Mouse (Mus musculus): ENCODE measurements around the gene Mief2. TPM values are rescaled to one million over a fixed set of nuclear protein-coding genes. Genes with fewer than 3 reads are reported as not detected.
A peak's percentile ranks its signal among the peaks of the same experiment; 100 is the strongest.

Mief2 gene
- polyA plus RNA-seq, 1 experiment from 2014 or later, result 13.2 TPM

DNA sequence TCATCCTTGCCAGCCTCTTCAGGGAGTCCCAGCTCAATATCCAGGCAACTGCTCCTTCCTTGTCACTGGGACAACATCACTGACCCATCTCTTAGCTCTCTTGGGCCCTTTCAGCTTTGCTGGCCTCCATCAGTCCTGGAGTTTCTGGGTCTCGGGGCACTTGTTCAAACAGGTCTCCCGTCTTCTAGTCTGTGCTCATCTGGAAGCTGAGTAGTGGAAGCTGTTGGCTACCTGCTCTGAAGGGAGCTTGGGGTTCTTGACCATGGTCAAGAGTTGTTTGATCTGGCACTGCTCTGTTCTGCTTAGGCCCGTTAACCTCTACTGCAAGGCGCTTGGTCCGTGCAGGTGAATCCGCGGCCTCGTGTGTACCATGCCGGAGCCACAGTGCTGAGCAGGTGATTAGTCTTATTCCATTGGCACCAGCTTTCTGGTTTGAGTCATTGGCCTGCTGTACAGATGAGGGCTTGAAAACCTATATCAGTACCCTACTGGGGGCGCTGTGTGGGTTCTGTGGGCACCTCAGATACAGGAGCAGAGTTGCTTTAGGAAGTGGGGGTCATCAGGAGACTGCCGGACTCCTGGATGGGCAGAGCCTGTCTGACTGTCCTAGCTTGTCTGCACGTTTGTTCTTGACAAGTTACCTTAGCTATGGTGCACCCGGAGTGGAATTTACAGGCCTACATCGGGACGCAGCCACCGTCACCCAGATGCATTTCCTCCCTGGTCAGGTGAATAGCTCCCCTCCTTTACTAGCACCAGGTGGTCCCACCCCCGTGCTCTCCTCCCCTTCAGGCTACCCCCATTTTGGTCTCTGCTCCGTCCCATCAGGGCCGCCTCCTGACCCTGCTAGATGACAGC, 23.9 kb upstream of the Mief2 start:
- no peaks in the 10 kb centered on the region for H3K9me3 ChIP-seq (replicated peaks; ENCODE audit: control insufficient read depth, low read length)
- peaks cover 13% of the 10 kb centered on the region for H3K36me3 ChIP-seq (ENCODE audit: control insufficient read depth, insufficient read depth, low read length)
- H3K4me3 ChIP-seq (replicated peaks; ENCODE audit: low read length), result no peak overlapping the region
- no peaks in the 10 kb centered on the region for H3K27me3 ChIP-seq (ENCODE audit: control insufficient read depth, insufficient read depth, low read length)
- H3K27ac ChIP-seq (ENCODE audit: low read length), result no peak overlapping the region
- ATAC-seq (ENCODE audit: insufficient read depth, low FRiP score), result no peak
- 94% methylated on average over 19 of the region's 19 CpGs for WGBS
- no peak overlapping the region for H3K4me2 ChIP-seq (ENCODE audit: low read depth, low read length)
- H3K9ac ChIP-seq (ENCODE audit: low read length), result no peak overlapping the region
- peaks cover 16% of the 10 kb centered on the region for H3K4me1 ChIP-seq (ENCODE audit: control insufficient read depth, insufficient read depth, low read length)

DNA sequence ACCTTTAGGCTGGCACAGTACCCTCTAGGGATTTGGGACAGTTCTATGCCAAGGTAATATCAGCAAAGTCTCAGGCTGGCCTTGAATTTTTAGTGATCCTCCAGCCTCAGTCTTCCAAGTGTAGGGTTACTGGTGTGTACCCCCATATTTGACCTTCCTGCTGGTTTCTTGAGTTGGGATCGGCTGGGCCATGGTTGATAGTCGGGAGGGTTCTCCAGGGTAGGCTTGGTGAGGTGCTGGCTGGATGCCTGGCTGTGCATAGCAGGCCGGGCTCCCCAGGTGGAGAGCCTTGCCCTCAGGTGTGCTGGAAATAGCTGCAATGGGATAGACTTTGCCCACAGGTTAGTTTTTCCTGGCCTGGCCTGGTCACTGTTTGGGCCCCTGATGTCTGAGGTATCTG, 22.9 kb upstream of the Mief2 start:
- no peaks in the 10 kb centered on the region for H3K9me3 ChIP-seq (replicated peaks; ENCODE audit: control insufficient read depth, low read length)
- 82% methylated on average over 3 of the region's 3 CpGs for WGBS
- no peak for ATAC-seq (ENCODE audit: insufficient read depth, low FRiP score)
- H3K9ac ChIP-seq (ENCODE audit: low read length), result no peak overlapping the region
- H3K4me3 ChIP-seq (replicated peaks; ENCODE audit: low read length), result no peak overlapping the region
- no peaks in the 10 kb centered on the region for H3K27me3 ChIP-seq (ENCODE audit: control insufficient read depth, insufficient read depth, low read length)
- no peak overlapping the region for H3K4me2 ChIP-seq (ENCODE audit: low read depth, low read length)
- peaks cover 20% of the 10 kb centered on the region for H3K36me3 ChIP-seq (ENCODE audit: control insufficient read depth, insufficient read depth, low read length)
- H3K27ac ChIP-seq (ENCODE audit: low read length), result no peak overlapping the region
- H3K4me1 ChIP-seq (ENCODE audit: control insufficient read depth, insufficient read depth, low read length), result peaks cover 15% of the 10 kb centered on the region

DNA sequence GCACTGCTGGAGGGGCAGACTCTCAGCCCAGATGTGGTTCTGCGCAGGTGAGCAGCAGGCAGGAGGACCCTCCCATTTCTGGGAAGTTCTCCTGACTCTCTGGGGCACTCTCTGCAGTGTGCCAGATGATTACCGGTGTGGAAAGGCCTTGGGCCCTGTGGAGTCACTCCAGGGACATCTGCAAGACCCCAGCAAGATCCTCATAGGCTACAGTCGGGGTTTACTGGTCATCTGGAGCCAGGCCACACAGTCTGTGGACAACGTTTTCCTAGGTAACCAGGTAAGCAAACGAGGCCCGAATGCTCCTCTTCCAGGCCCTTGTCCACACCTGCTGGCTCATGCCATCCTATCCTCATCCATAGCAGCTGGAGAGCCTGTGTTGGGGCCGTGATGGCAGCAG, 22.1 kb upstream of the Mief2 start:
- no peak overlapping the region for H3K27ac ChIP-seq (ENCODE audit: low read length)
- peaks cover 20% of the 10 kb centered on the region for H3K36me3 ChIP-seq (ENCODE audit: control insufficient read depth, insufficient read depth, low read length)
- no peak overlapping the region for H3K4me3 ChIP-seq (replicated peaks; ENCODE audit: low read length)
- WGBS, result 91% methylated on average over 7 of the region's 7 CpGs
- H3K9ac ChIP-seq (ENCODE audit: low read length), result no peak overlapping the region
- no peak overlapping the region for H3K4me2 ChIP-seq (ENCODE audit: low read depth, low read length)
- H3K27me3 ChIP-seq (ENCODE audit: control insufficient read depth, insufficient read depth, low read length), result no peaks in the 10 kb centered on the region
- H3K4me1 ChIP-seq (ENCODE audit: control insufficient read depth, insufficient read depth, low read length), result peaks cover 7% of the 10 kb centered on the region
- ATAC-seq (ENCODE audit: insufficient read depth, low FRiP score), result no peak
- H3K9me3 ChIP-seq (replicated peaks; ENCODE audit: control insufficient read depth, low read length), result no peaks in the 10 kb centered on the region

- WGBS, result 84% methylated on average over 14 of the region's 14 CpGs
- no peak overlapping the region for H3K4me3 ChIP-seq (replicated peaks; ENCODE audit: low read length)
- no peak for ATAC-seq (ENCODE audit: insufficient read depth, low FRiP score)
- H3K27me3 ChIP-seq (ENCODE audit: control insufficient read depth, insufficient read depth, low read length), result no peaks in the 10 kb centered on the region
- H3K27ac ChIP-seq (ENCODE audit: low read length), result peak overlapping the region; percentile 50; the same call in 1 of the 2 replicates
- peaks cover 5% of the 10 kb centered on the region; the same call in 1 of the 2 replicates for H3K4me1 ChIP-seq (ENCODE audit: control insufficient read depth, insufficient read depth, low read length)
- peaks cover 21% of the 10 kb centered on the region for H3K36me3 ChIP-seq (ENCODE audit: control insufficient read depth, insufficient read depth, low read length)
- no peaks in the 10 kb centered on the region for H3K9me3 ChIP-seq (replicated peaks; ENCODE audit: control insufficient read depth, low read length)
- no peak overlapping the region for H3K4me2 ChIP-seq (ENCODE audit: low read depth, low read length)
- H3K9ac ChIP-seq (ENCODE audit: low read length), result peak overlapping the region; percentile 43
Observed at GRCm38 (mm10) chr11:60706696-60707480, 21.3 kb upstream of the Mief2 start.

DNA sequence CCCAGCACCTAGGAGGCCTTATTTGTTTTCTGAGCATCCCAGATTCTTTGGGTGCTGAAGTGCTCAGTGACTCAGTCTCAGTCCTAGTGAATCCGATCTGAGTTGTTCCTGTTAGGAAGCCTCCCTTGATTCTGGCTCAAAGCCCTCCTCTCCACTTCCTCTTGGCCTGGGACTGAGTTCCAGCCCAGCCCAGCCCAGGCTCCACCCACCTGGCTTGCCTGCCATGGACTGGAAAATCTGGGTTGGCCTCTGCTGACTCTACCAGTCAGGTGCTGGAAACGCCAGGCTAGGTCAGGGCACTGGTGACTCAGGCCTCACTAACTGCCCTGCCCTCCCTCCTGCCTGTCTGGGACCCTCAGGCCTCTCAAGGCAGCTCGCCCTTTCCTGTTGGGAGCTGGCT, 20.5 kb upstream of the Mief2 start:
- Histone ChIP-seq H3K4me3 (replicated peaks; ENCODE audit: low read length) (no peak overlapping the region), H3K9me3 (replicated peaks; ENCODE audit: control insufficient read depth, low read length) (no peaks in the 10 kb centered on the region), H3K36me3 (ENCODE audit: control insufficient read depth, insufficient read depth, low read length) (peaks cover 27% of the 10 kb centered on the region), H3K4me2 (ENCODE audit: low read depth, low read length) (no peak overlapping the region), H3K27me3 (ENCODE audit: control insufficient read depth, insufficient read depth, low read length) (no peaks in the 10 kb centered on the region), H3K4me1 (ENCODE audit: control insufficient read depth, insufficient read depth, low read length) (peaks cover 5% of the 10 kb centered on the region; the same call in 1 of the 2 replicates), H3K9ac (ENCODE audit: low read length) (peak overlapping the region; percentile 43), H3K27ac (ENCODE audit: low read length) (peak overlapping the region; percentile 50; the same call in 1 of the 2 replicates)
- WGBS, result 57% methylated on average over 3 of the region's 3 CpGs
- peak; percentile 63; the same call in 1 of the 2 replicates for ATAC-seq (ENCODE audit: insufficient read depth, low FRiP score)

- Histone ChIP-seq H3K4me1 (ENCODE audit: control insufficient read depth, insufficient read depth, low read length) (peaks cover 5% of the 10 kb centered on the region; the same call in 1 of the 2 replicates), H3K9ac (ENCODE audit: low read length) (no peak overlapping the region), H3K27ac (ENCODE audit: low read length) (no peak overlapping the region), H3K9me3 (replicated peaks; ENCODE audit: control insufficient read depth, low read length) (no peaks in the 10 kb centered on the region), H3K4me2 (ENCODE audit: low read depth, low read length) (no peak overlapping the region), H3K4me3 (replicated peaks; ENCODE audit: low read length) (no peak overlapping the region), H3K27me3 (ENCODE audit: control insufficient read depth, insufficient read depth, low read length) (no peaks in the 10 kb centered on the region), H3K36me3 (ENCODE audit: control insufficient read depth, insufficient read depth, low read length) (peaks cover 33% of the 10 kb centered on the region)
- no peak for ATAC-seq (ENCODE audit: insufficient read depth, low FRiP score)
- 87% methylated on average over 10 of the region's 10 CpGs for WGBS
Observed at GRCm38 (mm10) chr11:60708631-60709030, 19.6 kb upstream of the Mief2 start.

GRCm38 (mm10) chr11:60709481-60710465, 18.4 kb upstream of the Mief2 start:
- Histone ChIP-seq H3K4me3 (replicated peaks; ENCODE audit: low read length) (no peak overlapping the region), H3K27me3 (ENCODE audit: control insufficient read depth, insufficient read depth, low read length) (no peaks in the 10 kb centered on the region), H3K36me3 (ENCODE audit: control insufficient read depth, insufficient read depth, low read length) (peaks cover 42% of the 10 kb centered on the region), H3K4me2 (ENCODE audit: low read depth, low read length) (no peak overlapping the region), H3K9ac (ENCODE audit: low read length) (no peak overlapping the region), H3K4me1 (ENCODE audit: control insufficient read depth, insufficient read depth, low read length) (peaks cover 5% of the 10 kb centered on the region; the same call in 1 of the 2 replicates), H3K27ac (ENCODE audit: low read length) (no peak overlapping the region), H3K9me3 (replicated peaks; ENCODE audit: control insufficient read depth, low read length) (no peaks in the 10 kb centered on the region)
- 90% methylated on average over 45 of the region's 45 CpGs for WGBS
- no peak for ATAC-seq (ENCODE audit: insufficient read depth, low FRiP score)

GRCm38 (mm10) chr11:60711218-60711617, 17.0 kb upstream of the Mief2 start:
- 92% methylated on average over 17 of the region's 17 CpGs for WGBS
- no peak for ATAC-seq (ENCODE audit: insufficient read depth, low FRiP score)
- peaks cover 5% of the 10 kb centered on the region; the same call in 1 of the 2 replicates for H3K4me1 ChIP-seq (ENCODE audit: control insufficient read depth, insufficient read depth, low read length)
- H3K4me2 ChIP-seq (ENCODE audit: low read depth, low read length), result no peak overlapping the region
- peaks cover 42% of the 10 kb centered on the region for H3K36me3 ChIP-seq (ENCODE audit: control insufficient read depth, insufficient read depth, low read length)
- H3K9me3 ChIP-seq (replicated peaks; ENCODE audit: control insufficient read depth, low read length), result no peaks in the 10 kb centered on the region
- no peaks in the 10 kb centered on the region for H3K27me3 ChIP-seq (ENCODE audit: control insufficient read depth, insufficient read depth, low read length)
- H3K9ac ChIP-seq (ENCODE audit: low read length), result no peak overlapping the region
- no peak overlapping the region for H3K4me3 ChIP-seq (replicated peaks; ENCODE audit: low read length)
- no peak overlapping the region for H3K27ac ChIP-seq (ENCODE audit: low read length)

Data from stomach, embryonic 16.5 days (tissue).